Mouse (Mus musculus) kidney, postnatal 4 days (tissue): ENCODE measurements around the gene Kif26b.

Experiments
- DNase-seq, 2 experiments: peaks; one replicate each; pipeline ENCODE4 v3.0.0; 2021; ENCODE audit warnings: mixed read lengths in 2 of 2

The Kif26b gene

DNA sequence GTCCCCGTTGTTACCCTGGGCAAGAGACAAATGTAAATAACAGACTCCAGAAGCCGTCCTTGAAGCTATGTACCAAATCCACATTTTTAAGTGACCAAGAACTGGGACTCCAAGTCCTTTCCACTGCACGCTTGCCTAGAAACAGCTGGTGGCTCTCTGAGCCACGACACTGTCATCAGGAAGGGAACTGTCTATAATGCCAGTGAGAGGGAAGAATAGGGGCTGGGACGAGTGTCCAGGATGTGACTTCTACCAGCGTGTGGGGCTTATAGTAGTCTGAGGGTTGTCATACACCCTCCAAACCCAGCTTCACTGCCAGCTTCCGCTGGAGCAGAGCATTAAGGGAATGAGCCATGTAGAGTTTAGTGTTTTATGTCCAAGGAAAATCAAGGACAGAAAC lies 138.9 kb downstream of the Kif26b start:
- no peak for DNase-seq

DNA sequence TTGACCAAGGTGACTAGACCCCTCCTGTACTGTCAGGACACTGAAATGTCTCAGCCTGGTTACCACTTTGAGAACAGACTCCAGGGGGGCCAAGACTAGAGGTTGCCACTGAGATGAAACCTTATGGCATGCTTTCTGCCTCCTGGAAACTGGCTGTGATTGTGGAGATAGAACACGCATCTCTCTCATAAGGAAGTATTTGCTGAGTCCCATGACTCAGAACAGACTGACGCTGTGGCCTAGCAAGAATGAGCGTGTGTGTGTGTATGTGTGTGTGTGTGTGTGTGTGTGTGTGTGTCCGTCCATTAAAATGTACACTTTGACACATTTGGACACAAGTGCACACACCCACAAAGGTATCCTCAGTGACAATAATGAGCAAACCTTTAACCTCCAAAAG lies 140.0 kb downstream of the Kif26b start:
- DNase-seq, result no peak

DNA sequence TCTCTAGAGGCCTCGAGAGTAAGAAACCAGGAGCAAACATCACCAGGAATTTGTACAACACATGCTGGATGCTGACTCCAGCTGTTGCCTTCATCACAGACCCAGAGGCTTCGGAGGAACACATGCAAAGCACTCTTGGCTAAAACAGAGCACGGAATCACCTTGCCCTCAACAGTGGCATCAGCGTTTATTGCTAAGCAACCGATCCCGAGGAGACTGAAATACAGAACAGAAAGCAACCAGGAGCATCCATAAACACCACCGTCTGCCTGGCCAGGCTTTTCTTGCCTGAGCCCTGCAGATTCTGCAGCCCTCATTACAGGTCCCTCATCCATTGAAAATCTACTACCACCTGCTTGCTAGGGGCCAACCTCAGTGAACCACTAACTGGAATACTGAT lies 144.1 kb downstream of the Kif26b start:
- no peak for DNase-seq

DNA sequence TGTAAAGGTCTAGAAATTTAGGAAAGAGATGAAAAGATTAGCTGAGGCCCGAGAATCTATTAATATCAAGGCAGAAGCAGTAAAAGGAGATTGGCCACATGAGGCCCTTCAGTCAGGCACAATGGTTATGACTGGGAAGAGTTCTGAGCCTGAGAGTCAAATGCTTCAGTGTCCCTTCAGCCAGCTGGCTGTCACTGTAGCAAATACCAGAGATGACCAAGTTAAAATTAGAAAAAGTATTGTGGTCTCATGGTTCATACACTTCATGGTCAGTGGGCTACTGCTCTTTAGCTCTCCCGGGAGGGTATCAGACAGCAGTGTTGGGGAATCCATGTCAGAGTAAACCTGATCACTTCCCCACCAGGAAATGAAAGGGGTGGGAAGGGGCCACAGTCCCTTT lies 144.6 kb downstream of the Kif26b start:
- DNase-seq, result no peak

DNA sequence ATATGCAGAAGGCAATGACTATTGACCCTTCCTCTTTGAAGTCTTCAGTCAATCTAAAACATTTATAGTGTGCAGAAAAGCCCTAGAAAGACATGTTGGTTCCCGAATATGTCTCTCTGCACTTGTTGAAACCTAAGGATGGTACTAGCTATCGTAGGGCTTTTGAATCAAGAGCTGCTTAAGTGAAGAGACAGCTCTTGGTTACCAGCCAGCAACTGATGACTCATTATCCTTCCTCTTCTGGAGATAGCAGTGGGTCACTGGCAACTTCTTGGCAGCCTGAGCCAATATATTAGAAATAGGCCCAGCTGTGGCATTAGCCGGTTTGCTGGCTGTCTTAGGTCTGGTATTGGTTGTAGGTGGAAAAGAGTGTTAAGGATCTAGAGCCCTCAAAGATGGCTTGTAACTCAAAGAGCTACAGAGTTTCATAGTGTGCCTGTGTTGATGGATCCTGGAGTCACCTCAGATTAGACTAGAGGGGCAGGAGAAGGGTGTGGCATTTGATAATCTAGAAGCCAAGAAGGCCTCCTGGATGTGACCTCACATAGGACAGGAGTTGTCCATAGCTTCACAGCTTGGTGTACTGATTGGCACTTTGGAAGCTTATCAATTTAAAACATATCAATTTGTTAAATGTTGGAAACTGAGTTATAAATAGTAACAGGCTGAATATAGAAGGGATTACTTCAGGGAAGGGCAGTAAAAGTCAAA lies 146.8 kb downstream of the Kif26b start:
- DNase-seq, result no peak

DNA sequence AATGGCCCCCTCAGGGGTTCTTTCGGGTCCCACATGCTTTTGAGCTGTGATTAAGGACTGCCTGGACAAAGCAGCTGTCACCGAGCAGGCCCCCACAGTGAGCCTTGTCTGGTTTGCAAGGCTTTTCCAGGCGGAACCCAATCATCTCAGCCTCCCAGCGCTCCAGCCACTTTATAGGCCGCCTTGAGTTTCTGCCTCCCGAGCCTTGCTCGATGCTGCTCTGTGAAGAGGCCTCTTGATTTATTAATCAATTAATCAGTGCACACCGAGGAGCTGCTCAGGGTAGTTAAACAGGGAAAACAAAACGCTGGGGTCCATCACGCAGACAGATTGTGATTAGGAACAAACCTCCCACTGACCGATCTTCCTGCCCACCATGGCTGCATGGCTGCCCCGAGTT lies 148.2 kb downstream of the Kif26b start:
- DNase-seq, result peak; percentile 39 to 53

DNA sequence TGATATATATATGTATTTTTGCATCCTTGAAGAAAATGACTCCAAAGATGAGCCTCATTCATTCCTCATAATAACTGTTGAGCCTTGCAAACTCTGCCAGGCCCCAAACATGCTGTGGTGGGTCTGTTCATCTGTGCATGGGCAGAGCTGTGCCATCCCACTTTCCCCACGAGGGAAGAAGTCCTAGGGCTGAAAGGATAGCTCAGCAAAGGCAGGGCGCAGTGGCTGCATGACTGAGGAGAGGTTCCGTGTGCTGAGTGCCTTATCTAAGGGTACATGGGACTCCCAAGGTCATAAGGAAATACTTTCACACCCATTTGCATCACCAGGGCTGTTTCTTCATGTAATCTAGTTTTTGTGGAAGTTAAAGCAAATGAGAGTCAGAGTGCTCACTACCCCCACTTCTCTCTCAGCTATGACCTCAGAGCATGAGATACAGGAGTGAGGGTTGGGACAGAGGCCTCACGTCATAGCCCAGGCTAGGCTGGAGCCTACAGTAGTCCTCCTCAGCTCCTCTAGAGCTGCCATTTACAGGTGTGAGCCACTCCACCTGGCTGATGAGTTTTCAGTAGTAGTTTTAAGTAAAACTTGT lies 148.8 kb downstream of the Kif26b start:
- no peak for DNase-seq

DNA sequence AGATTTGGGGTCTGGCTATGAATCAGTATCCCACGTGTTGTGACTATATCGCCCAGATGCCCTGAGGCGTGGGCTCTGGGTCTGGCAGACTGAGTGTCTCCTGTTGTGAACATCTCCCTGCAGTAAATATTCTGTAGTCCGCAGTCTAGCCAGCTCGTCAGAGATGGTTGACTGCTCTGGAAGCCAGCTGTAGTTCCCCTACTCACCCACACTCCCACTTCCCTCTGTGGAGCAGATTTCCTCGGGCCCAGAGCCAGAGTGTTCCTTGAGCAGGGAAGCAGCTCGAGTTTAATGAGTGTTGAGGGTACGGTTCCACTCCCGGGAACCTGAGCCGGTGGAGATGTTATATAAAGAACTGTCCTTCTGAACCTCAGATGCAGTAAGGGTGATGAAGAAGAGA lies 154.7 kb downstream of the Kif26b start:
- DNase-seq, result peak; percentile 73 to 82

DNA sequence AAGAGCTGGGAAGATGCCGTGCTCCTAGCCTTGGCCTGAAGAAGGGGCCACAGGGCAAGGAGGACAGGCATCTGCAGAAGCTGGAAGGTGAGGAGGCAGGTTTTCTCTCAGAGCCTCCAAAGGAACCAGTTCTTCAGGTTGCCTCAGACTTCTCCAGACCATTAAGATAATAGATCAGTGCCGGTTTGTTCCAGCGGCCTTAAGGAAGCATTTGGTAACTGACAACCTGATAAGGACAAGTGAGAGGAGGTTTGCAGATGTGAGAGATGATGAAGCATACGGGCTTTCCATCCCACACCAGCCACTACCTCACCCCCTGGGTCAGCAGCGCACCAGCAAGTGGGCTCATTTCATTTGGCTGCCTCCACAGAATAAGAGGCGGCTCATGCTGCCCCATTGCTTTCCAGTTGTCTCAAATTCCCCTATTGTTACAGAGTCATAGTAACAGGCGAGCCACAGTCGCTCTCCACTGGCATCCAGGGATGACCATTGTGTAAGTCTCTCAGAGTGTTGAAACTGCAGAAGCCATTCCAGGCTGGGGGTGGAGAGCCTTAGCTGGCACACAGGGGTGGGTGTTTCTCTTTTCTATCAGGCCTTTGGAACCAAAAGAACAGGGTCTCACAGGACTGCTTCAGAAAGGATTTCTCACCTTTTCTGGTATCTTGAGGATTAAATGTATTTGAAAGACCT lies 156.2 kb downstream of the Kif26b start:
- DNase-seq, result no peak

DNA sequence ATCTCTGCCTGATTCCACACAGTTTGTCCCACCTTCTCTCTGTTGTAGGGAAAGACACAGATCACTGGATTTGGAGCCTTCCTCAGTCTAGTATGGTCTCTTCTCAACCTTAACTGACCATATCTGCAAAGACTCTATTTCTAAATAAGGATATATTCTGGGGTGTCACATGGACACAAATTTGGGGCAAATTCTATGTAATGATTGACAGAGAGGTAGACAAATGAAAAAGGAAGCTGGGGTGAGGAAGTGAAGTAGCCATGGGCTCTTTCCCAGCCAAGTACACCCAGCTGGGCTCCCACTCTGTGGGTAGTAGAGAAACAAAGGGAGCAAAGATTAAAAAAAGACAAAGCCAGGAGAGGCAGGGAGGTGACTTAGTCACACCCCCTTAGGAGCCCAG lies 158.0 kb downstream of the Kif26b start:
- DNase-seq, result no peak

DNA sequence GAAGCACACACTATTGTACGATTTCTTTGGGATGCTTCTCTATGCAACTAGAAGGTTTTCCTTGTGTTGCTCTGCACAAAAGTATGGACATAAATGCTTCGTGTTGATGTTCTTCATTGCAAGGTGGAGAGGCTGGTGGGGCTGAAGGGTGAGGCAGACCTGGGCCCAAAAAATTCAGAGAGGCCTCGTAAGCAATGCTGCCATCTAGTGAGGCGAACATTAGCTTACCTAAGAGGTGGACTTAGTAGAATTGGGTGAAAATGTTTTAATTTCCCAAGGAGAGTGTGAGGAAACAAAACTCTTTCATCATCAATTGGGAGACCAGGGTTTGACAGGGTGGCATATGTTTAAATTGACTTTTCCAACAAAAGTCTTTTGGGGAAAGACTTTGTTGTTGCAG lies 160.6 kb downstream of the Kif26b start:
- DNase-seq, result no peak

DNA sequence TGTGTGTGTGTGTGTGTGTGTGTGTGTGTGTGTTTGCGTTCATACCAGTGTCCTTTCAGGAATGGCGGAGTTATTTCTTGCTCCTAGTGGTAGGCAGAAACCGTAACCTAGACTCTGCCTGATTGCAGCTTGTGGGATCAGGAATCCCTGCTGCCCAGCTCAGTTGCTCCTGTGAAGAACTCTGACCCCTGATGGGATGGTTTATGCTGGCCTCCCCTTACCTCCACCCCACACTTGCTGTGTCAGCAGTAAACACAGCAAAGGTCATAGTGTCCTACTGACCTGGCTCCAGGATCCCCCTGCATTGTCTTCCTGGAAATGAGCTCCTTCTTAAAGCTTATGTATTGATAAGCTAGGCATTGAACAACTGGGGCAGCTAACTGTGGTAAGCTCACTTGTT lies 162.8 kb downstream of the Kif26b start:
- DNase-seq, result no peak

DNA sequence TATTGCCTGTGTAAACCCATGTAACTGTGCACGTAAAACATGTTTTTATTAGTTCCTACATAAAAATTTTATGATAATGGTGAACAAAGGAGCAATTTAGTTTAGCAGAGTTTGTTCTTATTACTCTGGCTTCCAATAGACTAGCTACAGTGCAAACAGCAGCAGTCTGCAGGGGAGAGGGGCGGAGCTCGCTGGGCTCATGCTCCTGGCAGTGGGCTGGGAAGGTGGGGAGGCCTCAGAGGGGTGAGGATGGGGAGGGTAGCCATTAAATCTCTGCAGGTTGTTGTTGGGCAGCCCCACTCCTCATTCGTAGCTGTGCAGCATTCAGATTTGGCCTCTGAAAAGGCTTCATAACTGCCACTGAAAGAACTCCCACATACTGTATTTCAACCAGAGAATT lies 171.2 kb downstream of the Kif26b start:
- no peak for DNase-seq

DNA sequence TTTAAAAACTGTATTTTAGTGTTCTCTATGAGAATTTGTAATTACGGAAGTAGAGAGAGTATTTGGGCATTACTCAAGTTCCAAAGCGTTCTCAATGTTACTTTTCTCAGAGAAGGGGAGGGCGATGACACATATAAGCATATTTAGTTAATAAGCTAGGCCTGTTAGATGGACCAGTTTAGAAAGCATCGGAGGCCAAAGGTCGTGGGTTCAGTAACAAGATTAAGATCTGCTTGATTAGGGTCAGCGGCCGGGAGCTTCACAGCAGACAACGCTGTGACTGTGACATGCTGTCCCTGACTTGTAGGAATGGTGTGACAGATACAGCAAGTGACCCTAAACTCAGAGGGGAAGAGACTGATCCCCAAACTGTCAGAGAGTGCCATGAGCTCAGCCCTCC lies 174.6 kb downstream of the Kif26b start:
- no peak for DNase-seq

DNA sequence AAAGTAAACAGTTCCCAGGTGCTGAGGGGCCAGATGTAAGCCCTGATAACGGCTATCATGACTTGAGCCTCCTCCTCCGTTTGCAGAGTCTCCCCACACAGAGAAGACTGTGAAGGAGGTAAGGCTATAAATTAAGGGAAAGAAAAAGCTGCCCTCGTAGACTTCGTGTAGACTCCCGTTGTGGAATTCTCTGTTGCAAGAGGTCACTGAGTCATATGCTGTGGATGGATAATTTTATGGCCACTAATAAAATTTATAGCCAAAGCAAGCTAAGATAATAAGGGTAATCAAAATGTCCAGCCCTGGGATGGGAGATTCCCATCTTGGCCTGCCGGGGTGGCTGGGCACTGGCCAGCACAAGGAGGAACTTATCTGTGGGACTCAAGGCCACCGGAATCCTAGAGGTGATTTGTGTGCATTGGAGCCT lies 179.0 kb downstream of the Kif26b start:
- peak; percentile 71 to 79 for DNase-seq

DNA sequence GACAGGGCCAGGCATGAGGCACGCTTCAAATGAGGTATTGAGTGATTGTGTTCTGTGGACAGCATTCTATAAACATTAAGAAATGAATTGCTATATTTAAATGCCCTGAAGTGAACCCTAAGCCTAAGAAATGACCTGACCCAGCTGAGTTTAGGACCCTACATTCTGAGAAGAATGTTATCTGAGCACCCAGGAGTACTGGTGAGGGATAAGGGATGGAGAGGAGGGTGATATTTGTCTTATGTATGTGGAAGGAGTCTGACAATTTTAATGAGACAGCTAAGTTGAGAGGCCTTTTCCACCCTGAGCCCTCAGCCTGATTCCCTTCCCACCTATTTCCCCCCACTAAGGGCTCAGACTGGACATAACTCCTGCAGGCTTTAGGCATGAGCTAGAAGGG lies 179.4 kb downstream of the Kif26b start:
- DNase-seq, result no peak

DNA sequence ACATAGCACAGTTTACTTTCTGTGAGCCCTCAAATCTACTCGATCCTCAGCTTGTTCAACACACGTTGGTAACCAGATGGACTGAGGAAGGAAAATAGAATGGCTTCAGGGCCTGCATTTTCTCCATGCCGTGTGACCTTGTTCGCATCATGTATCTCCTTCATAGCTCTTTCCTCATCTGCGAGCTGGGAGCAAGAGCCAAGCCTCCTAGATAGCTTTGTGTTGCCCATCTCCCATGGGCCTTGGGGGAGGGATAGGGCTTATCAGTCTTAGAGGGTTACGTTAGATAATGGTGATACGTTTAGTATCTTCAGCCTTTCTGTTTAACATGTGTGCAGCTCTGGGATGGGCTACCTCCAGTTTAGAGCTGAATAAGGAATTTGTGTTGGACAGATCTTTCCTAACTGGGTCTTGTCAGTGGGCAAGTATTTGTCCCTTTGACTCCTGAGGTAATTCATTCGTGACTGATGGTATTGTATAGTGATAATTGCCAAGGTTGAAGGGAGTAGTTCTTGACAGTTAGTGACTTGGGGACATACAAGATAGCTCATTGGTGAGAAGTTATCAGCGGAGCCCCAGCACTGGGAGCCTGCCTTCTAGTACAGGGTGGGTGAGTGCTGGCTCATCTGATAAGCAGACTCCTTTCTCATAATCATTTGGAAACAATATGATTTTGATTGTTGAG lies 183.4 kb downstream of the Kif26b start:
- DNase-seq, result no peak

DNA sequence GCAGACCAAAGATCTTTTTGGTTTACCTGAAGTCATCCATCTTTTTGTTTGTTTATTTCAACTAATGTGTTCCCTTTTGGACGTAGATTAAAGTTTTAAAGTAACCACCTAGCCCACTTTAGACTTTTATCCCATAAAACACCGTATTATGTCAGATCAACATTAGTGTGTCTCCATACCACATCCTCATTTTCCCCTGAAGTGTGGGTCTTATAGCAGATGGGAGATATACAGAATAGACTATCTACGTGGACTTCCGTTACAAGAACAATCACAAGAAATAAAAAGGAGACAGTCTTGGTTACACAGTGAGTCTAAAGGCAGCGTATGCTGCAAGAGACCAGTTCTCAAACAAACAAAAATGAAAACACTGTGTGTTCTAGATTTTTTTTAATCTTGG lies 185.3 kb downstream of the Kif26b start:
- DNase-seq, result no peak

DNA sequence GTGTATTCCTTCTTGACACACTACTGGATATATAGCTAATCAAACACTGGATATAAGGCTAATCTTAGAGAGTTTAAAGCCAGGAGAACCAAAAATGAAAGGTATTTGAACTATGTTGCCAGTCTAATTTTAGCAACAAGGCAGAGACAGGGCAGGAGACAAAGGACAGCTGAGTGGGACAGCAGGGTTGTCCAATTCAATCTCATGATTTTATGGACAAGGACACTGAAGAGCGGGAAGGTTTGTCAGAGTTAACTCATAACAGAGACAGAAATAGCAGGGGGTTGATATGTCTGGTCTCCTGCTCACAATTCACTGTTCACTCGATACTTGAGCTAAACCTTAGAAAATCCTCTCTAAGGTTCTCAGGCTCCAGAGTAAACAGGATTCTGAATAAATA lies 187.5 kb downstream of the Kif26b start:
- DNase-seq, result no peak

DNA sequence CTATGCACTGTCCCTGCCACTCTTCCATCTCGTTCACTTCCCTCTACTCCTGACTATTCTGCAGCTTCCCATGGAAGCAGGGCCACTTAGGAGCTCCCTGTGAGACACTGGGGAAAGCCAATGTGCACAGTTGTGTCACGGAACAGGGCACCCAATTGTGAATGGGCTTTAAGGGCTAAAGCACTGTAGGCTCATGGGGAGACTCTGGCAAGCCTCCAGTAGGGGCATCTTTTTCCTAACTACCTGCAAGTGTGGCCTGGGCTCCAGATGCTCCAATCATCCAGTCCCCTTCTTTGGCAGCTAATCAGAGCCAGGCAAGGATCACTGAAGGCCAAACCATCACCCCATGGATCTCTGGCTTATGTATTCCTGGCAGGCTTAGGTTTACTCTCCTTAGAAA lies 191.9 kb downstream of the Kif26b start:
- DNase-seq, result no peak

DNA sequence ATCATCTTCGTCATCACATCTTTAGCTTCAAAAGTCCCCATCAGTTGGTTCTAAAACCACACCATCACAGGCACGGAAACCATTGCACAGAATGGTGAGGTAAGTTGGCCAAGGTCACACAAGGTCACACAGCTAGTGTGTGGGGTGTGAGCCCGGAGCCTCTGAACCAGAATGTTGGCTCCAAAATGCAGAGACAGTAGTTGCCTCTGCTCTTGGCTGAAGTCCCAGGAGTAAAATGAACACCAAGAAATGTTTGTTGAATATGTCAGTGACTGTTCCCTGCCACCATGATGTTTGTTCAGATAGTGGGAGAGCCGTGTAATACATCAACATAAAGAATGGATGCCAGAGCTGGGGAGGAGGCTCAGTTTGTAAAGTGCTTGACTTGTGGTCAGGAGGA lies 193.9 kb downstream of the Kif26b start:
- DNase-seq, result no peak

DNA sequence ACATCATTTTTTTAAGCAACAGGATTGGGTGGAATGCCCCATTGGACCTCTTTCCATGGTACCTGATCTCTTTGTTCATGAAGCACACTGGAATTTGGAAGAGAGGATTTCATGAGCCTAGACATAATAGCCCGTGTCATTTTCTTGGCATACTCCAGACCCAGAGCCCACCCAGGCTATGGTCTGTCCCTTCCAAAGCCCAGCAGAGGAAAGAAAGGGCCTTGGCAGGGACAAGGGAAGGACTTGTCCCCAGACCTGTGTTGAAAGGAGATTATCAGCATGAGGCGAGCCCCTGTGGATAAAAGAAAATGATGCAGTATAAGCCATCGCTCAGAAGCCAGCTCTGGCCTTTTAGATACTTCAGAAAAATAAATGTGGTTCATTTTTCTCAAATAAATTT lies 196.6 kb downstream of the Kif26b start:
- no peak for DNase-seq

DNA sequence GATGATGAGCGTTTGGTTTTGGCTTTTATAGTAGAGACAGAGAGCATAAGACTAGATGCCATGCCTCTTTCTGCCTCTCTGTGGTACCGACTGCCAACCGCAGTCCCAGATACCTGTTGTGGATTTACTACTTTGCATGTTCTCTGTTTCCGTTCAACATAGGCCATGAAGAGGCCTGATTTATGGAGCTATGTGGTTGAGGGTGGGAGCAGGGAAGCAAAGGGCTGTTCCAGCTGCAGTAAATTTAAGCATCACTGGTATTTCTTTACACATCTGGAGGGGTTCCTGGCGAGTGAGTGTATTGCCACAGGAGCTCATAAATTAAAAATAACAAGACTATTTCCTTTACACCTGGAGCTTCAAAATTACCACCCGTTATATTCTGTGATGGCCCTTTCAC lies 199.3 kb downstream of the Kif26b start:
- DNase-seq, result no peak

DNA sequence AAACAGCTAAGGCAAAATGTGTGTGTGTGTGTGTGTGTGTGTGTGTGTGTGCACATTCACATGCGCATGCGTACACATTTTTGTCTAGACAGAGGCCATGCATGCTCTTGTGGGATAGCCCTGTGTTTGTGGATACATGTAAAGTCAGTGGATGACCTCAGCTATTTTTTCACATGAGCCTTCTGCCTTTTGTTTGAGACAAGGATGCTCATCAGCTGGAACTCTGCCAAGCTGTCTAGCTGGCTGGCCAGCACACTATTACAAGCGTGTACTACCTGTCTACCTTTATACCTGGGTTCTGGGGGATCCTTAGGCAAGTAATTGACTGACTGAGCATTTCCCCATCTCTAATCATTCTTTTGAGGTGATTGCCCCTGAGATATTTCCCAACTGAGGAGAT lies 201.3 kb downstream of the Kif26b start:
- DNase-seq, result no peak
